Mouse (Mus musculus) midbrain, postnatal 0 days (tissue): ENCODE measurements around the gene Dcaf10. TPM values are rescaled to one million over a fixed set of nuclear protein-coding genes. Genes with fewer than 3 reads are reported as not detected.

ENCODE experiments used
- ATAC-seq: fragments of 200-750 bp; cut with Nextera tagmentation; 2 replicates; pipeline ENCODE4 v1.8.0; 2017; ENCODE audit warnings: moderate number of reproducible peaks, mild to moderate bottlenecking, moderate TSS enrichment, moderate library complexity; ENCODE audit not compliant: low FRiP score
- DNase-seq: peaks from one replicate; pipeline ENCODE4 v3.0.0-alpha.2; 2015; ENCODE audit warnings: low spot score
- H3K27ac ChIP-seq: fragments of 300-500 bp; sonication (generic); 2 replicates; pipeline ENCODE4 v1.5.1; 2014; ENCODE audit warnings: low read depth, mild to moderate bottlenecking, low read length, mixed read lengths
- H3K27me3 ChIP-seq: fragments of 300-500 bp; sonication (generic); 2 replicates; pipeline ENCODE4 v1.6.1; 2014; ENCODE audit warnings: low read length, control low read depth, mixed read lengths; ENCODE audit not compliant: insufficient read depth
- H3K36me3 ChIP-seq: fragments of 300-500 bp; sonication (generic); 2 replicates; pipeline ENCODE4 v1.6.1; 2014; ENCODE audit warnings: low read length, control low read depth, mixed read lengths; ENCODE audit not compliant: insufficient read depth
- H3K4me1 ChIP-seq: fragments of 300-500 bp; sonication (generic); 2 replicates; pipeline ENCODE4 v1.6.1; 2014; ENCODE audit warnings: mild to moderate bottlenecking, control low read depth, antibody characterized with exemption, low read length, mixed read lengths; ENCODE audit not compliant: insufficient read depth
- H3K4me2 ChIP-seq: fragments of 300-500 bp; sonication (generic); 2 replicates; pipeline ENCODE4 v1.6.1; 2014; ENCODE audit warnings: low read depth, mild to moderate bottlenecking, low read length, mixed read lengths; ENCODE audit not compliant: poor library complexity, severe bottlenecking
- H3K4me3 ChIP-seq: fragments of 300-500 bp; sonication (generic); 2 replicates; pipeline ENCODE4 v1.5.1; 2014; ENCODE audit warnings: low read depth, mild to moderate bottlenecking, low read length, moderate library complexity
- H3K9ac ChIP-seq: fragments of 300-500 bp; sonication (generic); replicated peaks from 2 replicates; pipeline ENCODE4 v1.6.1; 2014; ENCODE audit warnings: mild to moderate bottlenecking, low read length, moderate library complexity, mixed read lengths; ENCODE audit not compliant: poor library complexity, severe bottlenecking
- H3K9me3 ChIP-seq: fragments of 300-500 bp; sonication (generic); 2 replicates; pipeline ENCODE4 v1.6.1; 2016; ENCODE audit warnings: low read length, control low read depth
- CTCF ChIP-seq: IDR thresholded peaks from 2 replicates; pipeline ENCODE4 v1.5.1; 2016; ENCODE audit warnings: antibody characterized with exemption, mild to moderate bottlenecking
- WGBS: fragments of 180-500 bp; shearing (Covaris S2); extraction: QIAGEN DNeasy Blood & Tissue Kit; methylation state at CpG from one replicate; pipeline ENCODE4 v1.1.7; 2014; 5-methylcytosine and 5-hydroxymethylcytosine counted together
- polyA plus RNA-seq: library from polyadenylated mRNA; unstranded; fragments of >200 nt; fragmentation: Nextera tagmentation; extraction: Ambion mirVana; gene quantifications from 2 replicates; pipeline ENCODE4 v1.2.1, GENCODE M21; 2015
- total RNA-seq: library from RNA; depleted of rRNA; stranded (reverse); fragments of >200 nt; gene quantifications from 2 replicates; pipeline ENCODE4 v1.2.3, GENCODE M21; 2014; rRNA removed

The Dcaf10 gene
- total RNA-seq (29.0 and 62.5 TPM in 2 replicates), polyA plus RNA-seq (9.0 and 10.1 TPM in 2 replicates)

DNA sequence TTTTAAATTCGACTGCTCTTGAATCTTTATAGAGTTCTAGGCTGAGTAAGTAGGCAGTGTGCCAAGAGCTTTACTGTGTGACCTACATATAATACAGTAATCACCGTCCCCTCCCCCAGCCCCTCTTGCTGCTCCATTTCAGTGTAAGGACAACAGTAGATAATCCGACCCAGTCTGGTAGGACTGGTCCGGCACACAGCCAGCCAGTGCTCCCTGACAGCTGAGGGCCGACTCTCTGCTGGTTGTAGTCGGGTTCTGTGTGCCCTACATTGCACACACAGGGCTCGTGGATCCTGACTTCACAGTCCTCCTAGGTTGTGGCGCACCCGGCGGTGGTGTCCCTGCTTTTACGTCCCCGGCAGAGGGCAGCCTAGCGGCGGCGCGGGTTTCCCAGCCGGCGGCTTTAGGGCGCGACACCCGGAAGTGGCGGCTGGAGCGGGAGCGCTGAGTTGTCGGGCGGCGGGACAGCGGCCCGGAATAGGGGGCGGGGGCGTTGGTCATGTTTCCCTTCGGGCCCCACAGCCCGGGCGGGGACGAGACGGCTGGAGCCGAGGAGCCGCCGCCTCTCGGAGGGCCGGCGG is at the start of gene Dcaf10:
Dcaf10 (plus strand) TSS at position 433 of the 581 bp plus-strand sequence.
- TF ChIP-seq CTCF = peak; percentile 70
- 0 out of 2 replicates have a peak, but pooled peaks cover 7% of the 10 kb centered on the region for H3K4me1 ChIP-seq
- peak within 1 kb of the TSS; percentile 94 for H3K27ac ChIP-seq
- DNase-seq = peak; percentile 93
- peak within 1 kb of the TSS; percentile 74 for H3K9ac ChIP-seq
- H3K4me3 ChIP-seq = peak within 1 kb of the TSS; percentile 78
- peak; percentile 91 for ATAC-seq
- peak within 1 kb of the TSS; percentile 84 for H3K4me2 ChIP-seq
- no peaks in the 10 kb centered on the region for H3K27me3 ChIP-seq
- no peaks in the 10 kb centered on the region for H3K9me3 ChIP-seq
- under 1% methylated on average over 41 of the region's 42 CpGs for WGBS
- H3K36me3 ChIP-seq = no peaks in the 10 kb centered on the region

DNA sequence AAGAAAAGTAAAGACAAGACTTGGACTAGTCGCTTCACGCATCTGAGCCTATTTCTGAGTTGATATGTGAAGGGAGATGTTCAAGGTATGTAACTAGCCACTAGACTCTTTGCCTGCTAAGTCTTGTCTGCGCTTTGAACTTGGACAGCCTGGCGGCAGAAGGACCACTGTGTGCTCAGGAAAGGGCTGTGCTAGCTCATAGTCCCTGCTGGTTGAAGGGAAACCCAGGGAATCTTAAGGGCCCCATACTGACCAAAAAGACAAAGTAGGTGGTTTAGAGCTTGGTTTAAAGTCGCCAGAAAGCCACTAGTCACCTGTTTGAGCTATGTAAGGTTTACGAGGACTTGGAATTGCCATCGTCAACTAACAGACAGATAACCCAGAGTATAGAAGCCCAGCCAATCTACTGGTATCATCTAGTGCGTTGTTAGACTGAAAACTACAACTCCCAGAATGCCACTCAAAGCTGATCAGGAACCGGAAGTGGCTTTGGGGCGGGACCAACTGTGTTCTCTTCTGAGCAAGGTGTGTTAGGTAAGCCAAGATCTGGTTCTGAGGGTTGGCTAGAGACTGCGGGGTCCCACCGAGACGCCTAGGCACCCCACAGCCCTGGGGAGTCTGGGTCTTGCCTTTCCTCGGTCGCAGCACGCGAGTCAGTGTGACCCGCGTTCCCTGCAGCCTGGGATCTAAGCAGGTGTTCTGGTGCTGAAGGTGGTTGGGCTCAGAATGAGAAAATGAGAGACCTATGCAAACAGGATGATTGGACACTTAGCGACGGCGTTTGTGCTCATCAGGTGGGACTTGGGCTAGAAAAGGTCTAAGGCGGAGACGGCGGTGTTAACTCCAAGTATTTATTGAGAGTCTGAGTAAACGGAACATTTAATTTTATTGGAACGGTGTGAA is 45.0 kb upstream of the Dcaf10 start, which contains the start of gene Trmt10b:
Trmt10b (plus strand) TSS at position 466 of the 903 bp plus-strand sequence.
- TF ChIP-seq CTCF = no peak
- peak within 1 kb of the TSS; percentile 59 for H3K4me2 ChIP-seq
- peak within 1 kb of the TSS; percentile 61 for H3K9ac ChIP-seq
- no peaks in the 10 kb centered on the region for H3K4me1 ChIP-seq
- WGBS = 21% methylated on average over 27 of the region's 27 CpGs
- peak within 1 kb of the TSS; percentile 68 for H3K4me3 ChIP-seq
- H3K27me3 ChIP-seq = no peaks in the 10 kb centered on the region
- H3K36me3 ChIP-seq = peaks cover 15% of the 10 kb centered on the region
- no peaks in the 10 kb centered on the region for H3K9me3 ChIP-seq
- peak; percentile 90 for ATAC-seq
- H3K27ac ChIP-seq = peak within 1 kb of the TSS; percentile 4; the same call in 1 of the 2 replicates
- peak; percentile 90 for DNase-seq

DNA sequence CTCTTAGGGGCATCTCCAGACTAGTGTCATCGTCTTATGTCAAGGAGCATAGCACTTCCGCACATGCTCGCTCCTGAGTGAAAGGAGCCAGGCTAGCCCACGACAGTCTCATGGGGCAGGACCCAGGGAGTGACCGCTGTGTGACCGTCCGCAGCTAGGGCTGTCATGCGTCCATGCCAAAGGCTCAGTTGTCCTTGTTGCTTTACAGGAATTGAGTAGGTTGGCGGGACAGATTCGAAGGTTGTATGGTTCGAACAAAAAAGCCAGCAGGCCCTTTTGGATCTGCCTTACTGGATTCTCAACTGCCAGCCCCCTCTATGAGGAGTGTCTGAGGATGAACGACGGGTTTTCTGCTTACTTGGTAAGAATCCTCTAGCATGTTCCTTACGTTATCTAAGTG is 36.4 kb upstream of the Dcaf10 start:
- ATAC-seq = no peak
- no peaks in the 10 kb centered on the region for H3K27me3 ChIP-seq
- H3K9me3 ChIP-seq = no peaks in the 10 kb centered on the region
- no peak overlapping the region for H3K4me2 ChIP-seq
- no peaks in the 10 kb centered on the region for H3K4me1 ChIP-seq
- no peak overlapping the region for H3K9ac ChIP-seq
- H3K4me3 ChIP-seq = no peak overlapping the region
- no peak for DNase-seq
- WGBS = 96% methylated on average over 14 of the region's 14 CpGs
- no peak overlapping the region for H3K27ac ChIP-seq
- no peak for TF ChIP-seq CTCF
- H3K36me3 ChIP-seq = peaks cover 44% of the 10 kb centered on the region

DNA sequence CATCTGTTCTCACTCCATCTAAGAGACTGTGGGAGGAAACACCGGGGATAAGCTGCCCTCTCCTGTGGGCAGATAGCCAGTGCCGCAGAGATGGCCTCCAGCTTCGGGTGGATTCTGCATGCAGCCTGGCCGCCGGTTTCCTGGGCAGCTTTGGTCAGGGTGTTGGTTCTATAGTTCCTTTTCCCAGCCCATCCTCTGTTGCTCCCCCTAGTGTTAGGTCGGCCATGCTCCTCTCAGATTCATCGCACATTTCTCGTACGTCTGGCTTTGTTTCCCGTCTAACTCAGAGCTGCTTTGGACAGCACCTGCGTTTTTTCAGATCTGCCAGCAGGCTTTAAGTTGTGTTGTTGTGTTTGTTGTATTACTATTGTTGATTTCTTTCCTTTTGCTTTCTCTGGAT is 33.9 kb upstream of the Dcaf10 start:
- H3K27me3 ChIP-seq = no peaks in the 10 kb centered on the region
- H3K27ac ChIP-seq = no peak overlapping the region
- peaks cover 29% of the 10 kb centered on the region for H3K36me3 ChIP-seq
- no peaks in the 10 kb centered on the region for H3K4me1 ChIP-seq
- TF ChIP-seq CTCF = peak; percentile 71
- WGBS = 28% methylated on average over 11 of the region's 11 CpGs
- H3K9me3 ChIP-seq = no peaks in the 10 kb centered on the region
- H3K4me3 ChIP-seq = no peak overlapping the region
- DNase-seq = peak; percentile 22
- H3K4me2 ChIP-seq = no peak overlapping the region
- no peak for ATAC-seq
- H3K9ac ChIP-seq = no peak overlapping the region

DNA sequence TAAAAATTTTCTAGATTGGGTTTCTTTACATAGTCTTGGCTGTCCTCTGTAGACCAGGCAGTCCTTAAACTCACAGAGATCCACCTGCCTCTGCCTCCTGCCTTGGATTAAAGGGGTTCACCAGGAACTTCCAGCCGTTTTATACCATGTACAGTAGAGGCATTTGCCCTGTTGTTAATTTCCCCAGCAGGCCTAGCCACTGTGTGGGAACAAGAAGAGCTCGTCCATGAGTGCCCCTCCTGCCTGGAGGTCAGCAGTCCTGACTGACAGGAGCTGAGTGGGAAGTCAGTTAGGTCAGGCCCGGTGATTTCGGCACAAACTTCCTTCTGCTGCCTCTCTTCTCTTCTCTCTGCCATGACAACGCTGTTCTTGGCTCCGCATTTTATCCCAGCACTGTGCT is 33.3 kb upstream of the Dcaf10 start:
- Histone ChIP-seq H3K9ac (no peak overlapping the region), H3K27me3 (no peaks in the 10 kb centered on the region), H3K27ac (no peak overlapping the region), H3K4me1 (no peaks in the 10 kb centered on the region), H3K4me2 (no peak overlapping the region), H3K9me3 (no peaks in the 10 kb centered on the region), H3K36me3 (peaks cover 29% of the 10 kb centered on the region), H3K4me3 (no peak overlapping the region)
- DNase-seq (no peak), ATAC-seq (no peak)
- TF ChIP-seq CTCF = no peak
- WGBS = 95% methylated on average over 6 of the region's 6 CpGs

DNA sequence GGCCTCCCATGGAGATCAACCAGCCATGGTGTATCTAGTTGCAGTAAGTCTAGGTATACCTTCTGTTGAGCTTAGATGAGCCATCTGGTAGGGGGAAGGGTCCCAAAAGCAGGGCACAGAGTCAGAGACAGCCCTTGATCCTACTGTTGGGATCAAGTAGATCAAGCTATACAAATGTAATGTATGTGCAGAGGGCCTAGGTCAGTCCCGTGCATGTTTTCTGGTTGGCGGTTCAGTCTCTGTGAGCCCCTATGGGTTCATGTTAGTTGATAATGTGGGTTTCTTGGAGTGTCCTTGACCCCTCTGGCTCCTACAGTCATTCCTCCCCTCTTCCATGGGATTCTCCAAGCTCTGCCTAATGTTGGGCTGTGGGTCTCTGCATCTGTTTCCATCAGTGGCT is 30.8 kb upstream of the Dcaf10 start:
- Histone ChIP-seq H3K27me3 (no peaks in the 10 kb centered on the region), H3K9me3 (no peaks in the 10 kb centered on the region), H3K4me2 (no peak overlapping the region), H3K4me3 (no peak overlapping the region), H3K27ac (no peak overlapping the region), H3K36me3 (peaks cover 24% of the 10 kb centered on the region), H3K9ac (no peak overlapping the region), H3K4me1 (no peaks in the 10 kb centered on the region)
- DNase-seq = no peak
- no peak for ATAC-seq
- 93% methylated on average over 2 of the region's 2 CpGs for WGBS
- TF ChIP-seq CTCF = no peak
